Mouse (Mus musculus) left cerebral cortex, postnatal 4 days (tissue): Measurements from ENCODE around the gene Psmd6. TPM values are rescaled to one million over a fixed set of nuclear protein-coding genes. Genes with fewer than 3 reads are reported as not detected.

Experiments used
- DNase-seq: peaks from one replicate; pipeline ENCODE4 v3.0.0-alpha.2; 2022
- intact Hi-C: fragments of 180-260 bp; cut with DNase I; formaldehyde crosslinking; loops from one replicate; pipeline ENCODE4 v1.15.1; 2025
- total RNA-seq, 2 experiments: library from RNA; stranded (reverse); gene quantifications; 2 replicates each; pipeline ENCODE4 v1.2.3; 2021

Gene Psmd6
- total RNA-seq = 100 to 1,000 TPM; 142 to 144 TPM

GRCm38 (mm10) chr14:14120230-14121096 lies at the start of gene Psmd6:
Gene Psmd6 (minus strand): TSS chr14:14120984.
- peak; percentile 86 for DNase-seq
- intact Hi-C loops = no loop called here

GRCm38 (mm10) chr14:14110710-14111109 lies 10.1 kb downstream of the Psmd6 start:
- no peak for DNase-seq
- intact Hi-C loops = no loop called here

DNA sequence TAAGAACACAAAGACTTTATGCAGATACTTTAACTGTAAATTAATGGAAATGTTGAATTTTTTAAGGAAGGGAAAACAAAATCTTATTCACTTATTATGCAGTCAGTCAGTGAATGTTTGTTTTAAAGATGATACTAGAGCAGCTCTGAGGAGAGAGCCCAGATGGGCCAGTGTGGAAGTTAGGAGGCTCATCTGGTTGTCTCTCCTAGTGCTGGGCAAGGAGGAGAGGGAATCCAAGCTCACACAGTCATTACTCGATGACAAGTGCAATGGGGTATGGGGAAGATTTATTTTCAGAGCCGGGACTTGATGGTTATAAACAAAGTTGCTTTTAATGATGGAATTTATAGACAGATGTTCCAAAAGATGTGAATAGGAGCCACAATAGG lies 15.9 kb downstream of the Psmd6 start:
- DNase-seq = no peak
- intact Hi-C loops = no loop called here

- intact Hi-C loops = no loop called here
- DNase-seq = no peak
Observed at GRCm38 (mm10) chr14:14104213-14104929, 16.4 kb downstream of the Psmd6 start.

- intact Hi-C loops = no loop called here
- DNase-seq = no peak
Observed at GRCm38 (mm10) chr14:14101296-14101695, 19.5 kb downstream of the Psmd6 start.

DNA sequence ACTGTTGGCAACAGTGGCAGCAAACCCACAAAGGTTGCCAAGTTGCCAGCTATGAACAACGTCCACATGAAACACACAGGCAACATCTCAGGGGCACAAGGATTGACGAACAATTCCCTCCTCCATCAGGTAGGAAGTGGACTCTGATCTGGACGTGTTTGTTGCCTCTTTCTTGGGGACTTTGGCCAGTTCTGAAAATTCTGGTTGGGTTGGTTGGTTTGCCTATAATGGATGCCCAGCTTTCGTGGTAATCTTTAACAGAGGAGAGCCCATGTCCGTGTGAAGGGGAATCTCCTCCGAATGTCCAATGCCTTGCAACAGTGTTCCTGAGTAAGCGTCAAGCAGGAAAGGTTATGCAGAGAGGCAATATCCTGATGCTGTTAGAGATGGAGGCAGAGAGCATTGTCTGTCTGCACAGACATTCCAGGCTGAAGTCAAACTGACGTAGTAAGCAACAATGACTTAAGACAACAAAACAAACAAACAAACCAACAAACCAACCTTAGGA lies 20.0 kb downstream of the Psmd6 start:
- intact Hi-C loops = no loop called here
- no peak for DNase-seq

- intact Hi-C loops = loop anchor here (5.0 to 10.0 kb wide), 2 partner anchors 84 to 141 kb away; no protein-coding TSS in a partner anchor
- peak; percentile 93 for DNase-seq
Observed at GRCm38 (mm10) chr14:14098330-14098980, 22.3 kb downstream of the Psmd6 start.

DNA sequence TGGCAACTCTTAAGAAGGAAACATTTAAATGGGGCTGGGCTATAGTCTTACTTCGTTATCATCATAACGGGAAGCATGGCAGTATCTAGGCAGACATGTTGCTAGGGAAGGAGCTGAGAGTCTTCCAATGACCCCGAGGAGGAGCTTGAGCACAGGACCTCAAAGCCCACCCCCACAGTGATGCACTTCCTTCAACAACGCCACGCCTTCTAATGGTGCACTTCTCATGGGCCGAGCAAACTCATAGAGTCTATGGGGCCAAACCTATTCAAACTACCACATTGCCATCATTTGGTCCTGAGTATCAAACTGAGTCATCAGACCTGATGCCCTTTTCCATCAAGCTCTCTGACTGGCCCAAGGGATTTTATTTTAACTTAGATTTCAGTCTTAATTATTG lies 30.2 kb downstream of the Psmd6 start:
- DNase-seq = no peak
- intact Hi-C loops = loop anchor here (10.0 kb wide), 1 partner anchor 76 kb away; no protein-coding TSS in a partner anchor

GRCm38 (mm10) chr14:14088016-14088791 lies 32.6 kb downstream of the Psmd6 start:
- intact Hi-C loops = no loop called here

DNA sequence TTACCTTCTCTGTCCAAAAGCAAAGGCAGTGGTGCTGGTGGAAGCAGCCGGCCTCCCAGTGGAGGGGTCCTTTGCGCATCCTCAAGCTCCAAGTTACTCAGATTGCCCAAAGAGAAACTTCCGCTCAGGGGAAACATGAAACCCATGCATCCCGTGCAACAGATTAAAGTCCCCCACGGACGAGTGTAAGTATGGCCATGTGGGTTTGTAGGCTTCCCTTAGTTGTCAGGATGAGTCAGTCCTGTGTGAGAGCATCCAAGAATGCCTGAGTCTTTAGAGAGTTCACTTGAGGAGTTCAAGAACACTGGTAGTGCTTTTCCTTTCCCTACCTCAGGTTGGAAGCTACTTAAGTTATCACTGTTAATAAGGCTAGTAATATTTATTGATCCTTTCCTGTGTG lies 33.4 kb downstream of the Psmd6 start:
- intact Hi-C loops = no loop called here
- DNase-seq = no peak

More at GRCm38 (mm10) chr14:14088016-14088791, 32.6 kb downstream of the Psmd6 start:
- no peak for DNase-seq

DNA sequence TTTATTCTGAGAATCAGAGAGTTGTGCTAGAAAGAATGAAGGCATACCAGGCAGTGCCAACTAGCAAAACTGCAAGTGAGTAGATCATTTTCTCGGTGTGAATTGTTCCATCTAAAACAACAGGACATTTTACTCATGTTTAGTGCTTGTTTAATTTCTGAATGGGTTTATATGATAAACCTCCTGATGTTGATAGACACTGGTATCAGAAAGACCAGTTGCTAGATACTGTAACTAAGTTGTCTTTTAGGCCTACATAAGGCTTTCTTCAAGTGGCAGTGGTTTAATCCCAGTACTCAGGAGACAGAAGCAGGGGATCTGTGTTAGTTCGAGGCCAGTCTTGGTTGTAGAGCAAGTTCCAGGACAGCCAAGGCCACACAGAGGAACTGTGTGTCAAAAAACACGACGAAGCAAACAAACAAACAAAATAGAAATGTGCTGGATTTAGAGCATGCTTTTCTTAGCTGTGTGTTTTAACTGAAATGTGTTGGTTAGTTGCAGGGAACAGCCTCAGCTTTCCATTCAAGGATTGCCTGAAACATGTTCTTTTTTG lies 34.0 kb downstream of the Psmd6 start:
- intact Hi-C loops = no loop called here
- DNase-seq = no peak

GRCm38 (mm10) chr14:14083811-14084210 lies 37.0 kb downstream of the Psmd6 start:
- DNase-seq = no peak
- intact Hi-C loops = no loop called here

DNA sequence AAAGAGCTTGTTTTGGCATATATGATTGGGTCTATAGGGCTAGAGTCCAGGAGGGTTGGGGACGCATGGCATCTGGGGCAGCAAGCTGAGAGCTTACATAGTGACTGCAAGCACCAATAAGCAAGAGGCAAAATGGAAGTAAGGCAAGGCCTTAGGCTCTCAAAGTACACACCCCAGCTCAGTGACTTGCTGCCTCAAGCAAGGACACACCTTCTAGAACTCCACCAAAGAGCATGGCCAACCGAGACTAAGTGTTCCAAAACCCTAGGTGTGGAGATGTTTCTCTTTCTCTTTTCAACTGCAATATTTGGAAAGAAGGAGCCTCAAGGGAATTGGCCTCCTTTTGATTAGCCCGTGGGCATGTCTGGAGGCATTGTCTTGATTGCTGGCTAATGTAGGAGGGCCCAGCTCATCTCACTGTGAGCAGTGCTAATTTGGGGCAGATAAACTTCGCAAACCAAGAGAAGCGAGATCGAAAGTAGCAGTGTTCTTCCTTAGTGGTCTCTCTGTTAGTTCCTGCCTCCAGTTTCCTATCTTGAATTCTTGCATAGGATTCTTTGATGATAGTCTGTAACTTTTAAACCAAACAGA lies 40.1 kb downstream of the Psmd6 start:
- intact Hi-C loops = no loop called here
- no peak for DNase-seq

GRCm38 (mm10) chr14:14071456-14071855 lies 49.3 kb downstream of the Psmd6 start:
- intact Hi-C loops = no loop called here
- DNase-seq = no peak

GRCm38 (mm10) chr14:14070541-14071315 lies 50.1 kb downstream of the Psmd6 start:
- intact Hi-C loops = no loop called here
- peak; percentile 35 for DNase-seq

- intact Hi-C loops = no loop called here
- no peak for DNase-seq
Observed at GRCm38 (mm10) chr14:14068553-14068952, 52.2 kb downstream of the Psmd6 start.

- intact Hi-C loops = no loop called here
- DNase-seq = peak; percentile 26
Observed at GRCm38 (mm10) chr14:14067648-14068472, 52.9 kb downstream of the Psmd6 start.

GRCm38 (mm10) chr14:14066241-14066640 lies 54.5 kb downstream of the Psmd6 start:
- intact Hi-C loops = no loop called here
- DNase-seq = no peak
